Mouse (Mus musculus): ENCODE results near the gene Tgfbr3.

DNA sequence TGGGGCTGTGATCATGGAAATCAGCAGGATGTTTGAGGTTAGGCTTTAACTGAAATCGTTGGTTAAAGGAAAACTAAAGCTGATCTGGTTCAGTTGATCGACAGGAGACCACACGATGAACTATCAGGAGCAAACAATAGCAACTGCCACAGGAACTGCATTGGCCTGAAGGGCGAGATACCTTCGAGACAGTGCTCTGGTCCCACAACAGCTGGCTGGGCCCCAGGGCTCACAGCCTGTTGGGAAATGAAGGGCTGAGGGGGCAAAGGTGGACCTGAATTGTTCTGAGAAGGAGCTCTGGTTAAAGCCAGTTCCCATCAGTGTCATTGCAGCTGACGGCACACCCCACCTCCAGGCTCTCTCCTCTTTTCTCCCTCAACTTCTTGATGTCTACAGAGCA is 52.5 kb downstream of the Tgfbr3 start:
- no peak for TF ChIP-seq CTCF (IDR thresholded peaks at IDR 0.05; ENCODE audit: insufficient read depth, low read depth, low read length)
- no peak for TF ChIP-seq POLR2A (IDR thresholded peaks at IDR 0.05; ENCODE audit: insufficient read depth, low read depth, low read length)

Measured in olfactory bulb, adult 2 months (tissue).